Mouse (Mus musculus): ENCODE measurements around the gene Tm4sf5.

GRCm38 (mm10) chr11:70474872-70475534, 30.0 kb upstream of the Tm4sf5 start:
- TF ChIP-seq CTCF (conservative IDR thresholded peaks at IDR 0.05; ENCODE audit: insufficient read depth, insufficient read length, low read depth, low read length) (no peak), POLR2A (IDR thresholded peaks at IDR 0.05; ENCODE audit: low read depth, low read length) (no peak)

Data from kidney, adult 2 months (tissue).